Mouse (Mus musculus): ENCODE measurements at regions not wholly inside any gene's neighbourhood (a gene's known extent, or its start where the extent isn't known, plus 50 kb on each side); places are given as distances from the start of the nearest gene placed in this dataset.

- no peak for TF ChIP-seq POLR2A (IDR thresholded peaks at IDR 0.05; ENCODE audit: extremely low read depth, insufficient read depth, low read length)
- no peak for TF ChIP-seq CTCF (IDR thresholded peaks at IDR 0.05; ENCODE audit: extremely low read depth, insufficient read depth, low read length)
Observed at GRCm38 (mm10) chr11:19736076-19736475, 188.1 kb upstream of the Spred2 start.

Measured in cortical plate, adult 2 months (tissue).